Mouse (Mus musculus): ENCODE measurements around the gene Spint2. TPM values are rescaled to one million over a fixed set of nuclear protein-coding genes. Genes with fewer than 3 reads are reported as not detected.

The Spint2 gene
- polyA plus RNA-seq, 1 experiment from 2014 or later = 63.3 TPM

Other genes starting within 250 kb of the Spint2 start
- gene Ryr1, start 156.7 kb downstream of the Spint2 start, polyA plus RNA-seq (2016; fragmentation: Nextera tagmentation; extraction: Ambion mirVana) = 5.2 and 5.7 TPM in 2 replicates
- gene Rasgrp4, start 147.1 kb downstream of the Spint2 start, polyA plus RNA-seq (2016; fragmentation: Nextera tagmentation; extraction: Ambion mirVana) = 0.46 and 1.1 TPM in 2 replicates
- gene Fam98c, start 125.7 kb downstream of the Spint2 start, polyA plus RNA-seq (2016; fragmentation: Nextera tagmentation; extraction: Ambion mirVana) = 20.0 and 21.7 TPM in 2 replicates
- gene Ggn, start 111.7 kb downstream of the Spint2 start, polyA plus RNA-seq (2016; fragmentation: Nextera tagmentation; extraction: Ambion mirVana) = 0.46 and 0.56 TPM in 2 replicates
- 5.9 and 6.4 TPM in 2 replicates for gene Spred3, start 111.5 kb downstream of the Spint2 start, polyA plus RNA-seq (2016; fragmentation: Nextera tagmentation; extraction: Ambion mirVana)
- 285 and 288 TPM in 2 replicates for gene Psmd8, start 101.2 kb downstream of the Spint2 start, polyA plus RNA-seq (2016; fragmentation: Nextera tagmentation; extraction: Ambion mirVana)
- gene Catsperg1, start 67.9 kb downstream of the Spint2 start, polyA plus RNA-seq (2016; fragmentation: Nextera tagmentation; extraction: Ambion mirVana) = 0.72 and 1.0 TPM in 2 replicates
- 1.2 and 1.6 TPM in 2 replicates for gene Kcnk6, start 49.4 kb downstream of the Spint2 start, polyA plus RNA-seq (2016; fragmentation: Nextera tagmentation; extraction: Ambion mirVana)
- gene Yif1b, start 43.6 kb downstream of the Spint2 start, polyA plus RNA-seq (2016; fragmentation: Nextera tagmentation; extraction: Ambion mirVana) = 81.9 and 83.4 TPM in 2 replicates
- 1.8 and 2.4 TPM in 2 replicates for gene 2200002D01Rik, start 33.4 kb downstream of the Spint2 start, polyA plus RNA-seq (2016; fragmentation: Nextera tagmentation; extraction: Ambion mirVana)
- 20.8 and 22.4 TPM in 2 replicates for gene Ppp1r14a, start 7.4 kb upstream of the Spint2 start, polyA plus RNA-seq (2016; fragmentation: Nextera tagmentation; extraction: Ambion mirVana)
- 102 and 110 TPM in 2 replicates for gene Dpf1, start 22.0 kb upstream of the Spint2 start, polyA plus RNA-seq (2016; fragmentation: Nextera tagmentation; extraction: Ambion mirVana)
- 15.9 and 18.3 TPM in 2 replicates for gene Sipa1l3, start 236.7 kb upstream of the Spint2 start, polyA plus RNA-seq (2016; fragmentation: Nextera tagmentation; extraction: Ambion mirVana)